Mouse (Mus musculus): ENCODE data around the gene Ccdc146. TPM values are rescaled to one million over a fixed set of nuclear protein-coding genes. Genes with fewer than 3 reads are reported as not detected.

Gene Ccdc146
- 0.21 TPM for polyA plus RNA-seq (2017; shearing (Covaris generic))

GRCm38 (mm10) chr5:21424614-21425602 lies at the start of gene Ccdc146, which contains the start of gene Fam185a:
Gene Ccdc146 (minus strand): TSS chr5:21424677.
Gene Fam185a (plus strand): TSS chr5:21424958.

GRCm38 (mm10) chr5:21372493-21373179 lies 51.8 kb downstream of the Ccdc146 start, which contains the start of gene Fgl2:
Gene Fgl2 (plus strand): TSS chr5:21372642.

Other genes starting within 250 kb of the Ccdc146 start
- 45.1 TPM for gene Gsap, start 238.4 kb downstream of the Ccdc146 start, polyA plus RNA-seq (2017; shearing (Covaris generic))
- 28.7 TPM for gene Fgl2, start 52.0 kb downstream of the Ccdc146 start, polyA plus RNA-seq (2017; shearing (Covaris generic))
- gene Fam185a, start 281 bp upstream of the Ccdc146 start, polyA plus RNA-seq (2017; shearing (Covaris generic)) = 2.0 TPM
- gene Lrrc17, start 118.9 kb upstream of the Ccdc146 start, polyA plus RNA-seq (2017; shearing (Covaris generic)) = not detected
- not detected for gene Fbxl13, start 221.0 kb upstream of the Ccdc146 start, polyA plus RNA-seq (2017; shearing (Covaris generic))
- 22.9 TPM for gene Armc10, start 221.1 kb upstream of the Ccdc146 start, polyA plus RNA-seq (2017; shearing (Covaris generic))

Measured in CD4-positive, CD25-positive, alpha-beta regulatory T cell, adult 9 weeks (primary cell).